Mouse (Mus musculus) embryonic facial prominence, embryonic 15.5 days (tissue): ENCODE measurements around the gene Gusb. TPM values are rescaled to one million over a fixed set of nuclear protein-coding genes. Genes with fewer than 3 reads are reported as not detected.
"Not testable (repeated sequence)": the region's sequence is repeated elsewhere in the genome, so short reads cannot be mapped to it uniquely, and the experiment has no call there.

Experiments
- ATAC-seq: fragments of 200-750 bp; cut with Nextera tagmentation; 2 replicates; pipeline ENCODE4 v1.8.0; 2017; ENCODE audit warnings: low read depth, moderate TSS enrichment; ENCODE audit not compliant: insufficient number of reproducible peaks, low FRiP score, low TSS enrichment
- H3K27ac ChIP-seq: fragments of 300-500 bp; sonication (generic); replicated peaks from 2 replicates; pipeline ENCODE4 v1.5.1; 2015; ENCODE audit warnings: mild to moderate bottlenecking, inconsistent platforms
- H3K27me3 ChIP-seq: fragments of 300-500 bp; sonication (generic); 2 replicates; pipeline ENCODE4 v1.6.1; 2015; ENCODE audit warnings: inconsistent platforms
- H3K36me3 ChIP-seq: fragments of 300-500 bp; sonication (generic); 2 replicates; pipeline ENCODE4 v1.6.1; 2015; ENCODE audit warnings: mild to moderate bottlenecking, inconsistent platforms
- H3K4me1 ChIP-seq: fragments of 300-500 bp; sonication (generic); 2 replicates; pipeline ENCODE4 v1.6.1; 2015; ENCODE audit warnings: inconsistent platforms
- H3K4me2 ChIP-seq: fragments of 300-500 bp; sonication (generic); replicated peaks from 2 replicates; pipeline ENCODE4 v1.6.1; 2015; ENCODE audit warnings: mild to moderate bottlenecking, inconsistent platforms
- H3K4me3 ChIP-seq: fragments of 300-500 bp; sonication (generic); replicated peaks from 2 replicates; pipeline ENCODE4 v1.5.1; 2015; ENCODE audit warnings: mild to moderate bottlenecking, inconsistent platforms
- H3K9ac ChIP-seq: fragments of 300-500 bp; sonication (generic); 2 replicates; pipeline ENCODE4 v1.6.1; 2015; ENCODE audit warnings: inconsistent platforms
- H3K9me3 ChIP-seq: fragments of 300-500 bp; sonication (generic); replicated peaks from 2 replicates; pipeline ENCODE4 v1.6.1; 2016; ENCODE audit warnings: inconsistent platforms
- WGBS: fragments of 180-500 bp; shearing (Covaris S2); methylation state at CpG from one replicate; pipeline ENCODE4 v1.1.7; 2015; 5-methylcytosine and 5-hydroxymethylcytosine counted together
- polyA plus RNA-seq: library from polyadenylated mRNA; unstranded; fragments of >200 nt; fragmentation: Nextera tagmentation; extraction: Ambion mirVana; gene quantifications from 2 replicates; pipeline ENCODE4 v1.2.1, GENCODE M21; 2015

Gusb gene
- polyA plus RNA-seq, 1 experiment from 2014 or later: 46.7 TPM

- H3K4me1 ChIP-seq: no peaks in the 10 kb centered on the region
- H3K4me3 ChIP-seq: no peak overlapping the region
- H3K27me3 ChIP-seq: no peaks in the 10 kb centered on the region
- no peak overlapping the region for H3K4me2 ChIP-seq
- peaks cover 53% of the 10 kb centered on the region for H3K36me3 ChIP-seq
- no peak overlapping the region for H3K9ac ChIP-seq
- ATAC-seq: no peak
- WGBS: 91% methylated on average over 4 of the region's 4 CpGs
- no peaks in the 10 kb centered on the region for H3K9me3 ChIP-seq
- H3K27ac ChIP-seq: no peak overlapping the region
These were observed 37.9 kb upstream of the Gusb start for GRCm38 (mm10) chr5:130040797-130041196.

- H3K36me3 ChIP-seq: peaks cover 50% of the 10 kb centered on the region
- H3K9ac ChIP-seq: no peak overlapping the region
- no peak overlapping the region for H3K27ac ChIP-seq
- no peaks in the 10 kb centered on the region for H3K4me1 ChIP-seq
- no peak overlapping the region for H3K4me2 ChIP-seq
- no peaks in the 10 kb centered on the region for H3K9me3 ChIP-seq
- 61% methylated on average over 19 of the region's 19 CpGs for WGBS
- H3K4me3 ChIP-seq: no peak overlapping the region
- ATAC-seq: 0 out of 2 replicates have a peak, but pooled peaks have one; percentile 47
- no peaks in the 10 kb centered on the region for H3K27me3 ChIP-seq
These were observed 35.1 kb upstream of the Gusb start for GRCm38 (mm10) chr5:130037752-130038455.

- 63% methylated on average over 2 of the region's 2 CpGs for whole genome bisulfite sequencing
- not testable (repeated sequence) for H3K27me3 ChIP-seq, H3K9ac ChIP-seq, ATAC-seq, H3K4me2 ChIP-seq, H3K9me3 ChIP-seq, H3K27ac ChIP-seq, H3K4me1 ChIP-seq, H3K4me3 ChIP-seq
- peaks cover 35% of the 10 kb centered on the region for H3K36me3 ChIP-seq
These were observed 33.5 kb upstream of the Gusb start for GRCm38 (mm10) chr5:130036300-130036699.

GRCm38 (mm10) chr5:130033869-130034268 lies 31.0 kb upstream of the Gusb start:
- Histone ChIP-seq H3K9me3 (no peaks in the 10 kb centered on the region), H3K4me2 (no peak overlapping the region), H3K36me3 (peaks cover 18% of the 10 kb centered on the region; the same call in 1 of the 2 replicates), H3K9ac (no peak overlapping the region), H3K27me3 (no peaks in the 10 kb centered on the region), H3K4me1 (0 out of 2 replicates have a peak, but pooled peaks cover 8% of the 10 kb centered on the region), H3K27ac (no peak overlapping the region), H3K4me3 (no peak overlapping the region)
- WGBS: 83% methylated on average over 2 of the region's 2 CpGs
- ATAC-seq: no peak

GRCm38 (mm10) chr5:130031410-130032390 lies 28.9 kb upstream of the Gusb start:
- 83% methylated on average over 19 of the region's 19 CpGs for WGBS
- Histone ChIP-seq H3K27ac (no peak overlapping the region), H3K4me2 (no peak overlapping the region), H3K4me1 (0 out of 2 replicates have a peak, but pooled peaks cover 8% of the 10 kb centered on the region), H3K36me3 (0 out of 2 replicates have a peak, but pooled peaks cover 8% of the 10 kb centered on the region), H3K9ac (no peak overlapping the region), H3K27me3 (0 out of 2 replicates have a peak, but pooled peaks cover 3% of the 10 kb centered on the region), H3K9me3 (no peaks in the 10 kb centered on the region), H3K4me3 (no peak overlapping the region)
- no peak for ATAC-seq

GRCm38 (mm10) chr5:130029142-130029897 lies 26.5 kb upstream of the Gusb start, which contains the start of the genes Asl and Crcp:
Gene Asl, minus strand, starts transcription at chr5:130029247.
Gene Crcp, plus strand, starts transcription at chr5:130029290.
- H3K4me1 ChIP-seq: 0 out of 2 replicates have a peak, but pooled peaks cover 8% of the 10 kb centered on the region
- H3K9ac ChIP-seq: peak within 1 kb of the TSS; percentile 78
- H3K27ac ChIP-seq: peak within 1 kb of the TSS; percentile 94
- H3K9me3 ChIP-seq: no peaks in the 10 kb centered on the region
- H3K36me3 ChIP-seq: no peaks in the 10 kb centered on the region
- H3K4me2 ChIP-seq: peak within 1 kb of the TSS; percentile 66
- H3K27me3 ChIP-seq: 0 out of 2 replicates have a peak, but pooled peaks cover 3% of the 10 kb centered on the region
- peak within 1 kb of the TSS; percentile 78 for H3K4me3 ChIP-seq
- WGBS: 1% methylated on average over 51 of the region's 51 CpGs
- ATAC-seq: peak; percentile 81

- Histone ChIP-seq H3K27ac (no peak overlapping the region), H3K4me1 (peaks cover 13% of the 10 kb centered on the region; the same call in 1 of the 2 replicates), H3K4me3 (no peak overlapping the region), H3K36me3 (no peaks in the 10 kb centered on the region), H3K4me2 (no peak overlapping the region), H3K9ac (no peak overlapping the region), H3K9me3 (no peaks in the 10 kb centered on the region), H3K27me3 (0 out of 2 replicates have a peak, but pooled peaks cover 3% of the 10 kb centered on the region)
- 90% methylated on average over 7 of the region's 7 CpGs for WGBS
- no peak for ATAC-seq
These were observed 24.8 kb upstream of the Gusb start for GRCm38 (mm10) chr5:130027696-130028095.

- no peak overlapping the region for H3K27ac ChIP-seq
- no peak overlapping the region for H3K9ac ChIP-seq
- ATAC-seq: no peak
These were observed 24.3 kb upstream of the Gusb start for GRCm38 (mm10) chr5:130027134-130027533.

GRCm38 (mm10) chr5:130023767-130024539 lies 21.1 kb upstream of the Gusb start:
- WGBS: under 1% methylated on average over 32 of the region's 32 CpGs
- peak; percentile 88 for ATAC-seq
- no peaks in the 10 kb centered on the region for H3K36me3 ChIP-seq
- 0 out of 2 replicates have a peak, but pooled peaks cover 3% of the 10 kb centered on the region for H3K27me3 ChIP-seq
- H3K4me2 ChIP-seq: peak overlapping the region; percentile 87
- no peaks in the 10 kb centered on the region for H3K9me3 ChIP-seq
- peak overlapping the region; percentile 60 for H3K4me3 ChIP-seq
- peak overlapping the region; percentile 39 for H3K9ac ChIP-seq
- peaks cover 15% of the 10 kb centered on the region for H3K4me1 ChIP-seq
- H3K27ac ChIP-seq: peak overlapping the region; percentile 84

More at GRCm38 (mm10) chr5:130027134-130027533, 24.3 kb upstream of the Gusb start:
- Histone ChIP-seq H3K9me3 (no peaks in the 10 kb centered on the region), H3K4me1 (peaks cover 13% of the 10 kb centered on the region; the same call in 1 of the 2 replicates), H3K4me3 (no peak overlapping the region), H3K27me3 (0 out of 2 replicates have a peak, but pooled peaks cover 3% of the 10 kb centered on the region), H3K4me2 (no peak overlapping the region), H3K36me3 (no peaks in the 10 kb centered on the region)
- 71% methylated on average over 5 of the region's 5 CpGs for WGBS
